Mouse (Mus musculus): ENCODE data around the gene Ssh2.

- no peak for TF ChIP-seq ZC3H11A (IDR thresholded peaks at IDR 0.05; ENCODE audit: borderline replicate concordance, low read depth, low read length)
- no peak for TF ChIP-seq ZNF384 (IDR thresholded peaks at IDR 0.05; ENCODE audit: low read depth, low read length)
- TF ChIP-seq MAFK (IDR thresholded peaks at IDR 0.05; ENCODE audit: insufficient read depth, low read depth, low read length), result no peak
- no peak for TF ChIP-seq HCFC1 (IDR thresholded peaks at IDR 0.05; ENCODE audit: borderline replicate concordance, insufficient read depth, low read length)
These were observed 15.4 kb upstream of the Ssh2 start for GRCm38 (mm10) chr11:77200703-77201102.

Measured in ES-E14 (cell line).